Mouse (Mus musculus) ES-E14 (cell line): ENCODE results near the gene Spred2. TPM values are rescaled to one million over a fixed set of nuclear protein-coding genes. Genes with fewer than 3 reads are reported as not detected.

Source experiments
- DNase-seq: peaks from one replicate; pipeline ENCODE4 v3.0.0-alpha.2; 2013; ENCODE audit warnings: low read depth, low spot score
- H3K27ac ChIP-seq: 2 replicates; pipeline ENCODE4 v1.5.1; 2012; ENCODE audit warnings: low read depth, mild to moderate bottlenecking, low read length, moderate library complexity, mixed read lengths; ENCODE audit not compliant: poor library complexity, insufficient read depth, severe bottlenecking
- H3K36me3 ChIP-seq: 2 replicates; pipeline ENCODE4 v1.6.1; 2012; ENCODE audit warnings: mild to moderate bottlenecking, low read length, moderate library complexity, mixed read lengths; ENCODE audit not compliant: control insufficient read depth, poor library complexity, insufficient read depth, severe bottlenecking
- H3K4me1 ChIP-seq, 2 experiments: fragments of 150-350 bp in 1 of 2; sonication (generic) in 1 of 2; 2 replicates each; pipeline ENCODE4 v1.6.1; 2012; ENCODE audit warnings: low read length in 2 of 2, mild to moderate bottlenecking in 1 of 2, mixed read lengths in 1 of 2; ENCODE audit not compliant: control insufficient read depth in 2 of 2, insufficient read depth in 2 of 2, poor library complexity in 1 of 2
- H3K4me3 ChIP-seq, 2 experiments: fragments of 150-350 bp in 1 of 2; sonication (generic) in 1 of 2; 2 replicates each; pipeline ENCODE4 v1.5.1; 2012; ENCODE audit warnings: low read length in 2 of 2, low read depth in 1 of 2, mild to moderate bottlenecking in 1 of 2, mixed read lengths in 1 of 2; ENCODE audit not compliant: insufficient read depth in 1 of 2, poor library complexity in 1 of 2, severe bottlenecking in 1 of 2
- H3K9ac ChIP-seq: 2 replicates; pipeline ENCODE4 v1.6.1; 2012; ENCODE audit warnings: low read depth, mild to moderate bottlenecking, low read length, mixed read lengths; ENCODE audit not compliant: poor library complexity, insufficient read depth, severe bottlenecking
- H3K9me3 ChIP-seq: fragments of 150-350 bp; sonication (generic); 2 replicates; pipeline ENCODE4 v1.6.1; 2012; ENCODE audit warnings: low read depth, mild to moderate bottlenecking, low read length; ENCODE audit not compliant: control insufficient read depth, insufficient read depth
- CHD2 ChIP-seq: IDR thresholded peaks from 2 replicates; pipeline ENCODE4 v1.6.1; 2014; ENCODE audit warnings: mild to moderate bottlenecking, low read depth, low read length, inconsistent platforms
- HCFC1 ChIP-seq: IDR thresholded peaks from 2 replicates; pipeline ENCODE4 v1.6.1; 2012; ENCODE audit warnings: low read length, inconsistent platforms, borderline replicate concordance; ENCODE audit not compliant: insufficient read depth
- MAFK ChIP-seq: IDR thresholded peaks from 2 replicates; pipeline ENCODE4 v1.6.1; 2014; ENCODE audit warnings: mild to moderate bottlenecking, low read depth, low read length, inconsistent platforms; ENCODE audit not compliant: insufficient read depth
- ZC3H11A ChIP-seq: IDR thresholded peaks from 2 replicates; pipeline ENCODE4 v1.6.1; 2012; ENCODE audit warnings: low read depth, mild to moderate bottlenecking, inconsistent platforms, low read length, borderline replicate concordance
- ZNF384 ChIP-seq: IDR thresholded peaks from 2 replicates; pipeline ENCODE4 v1.6.1; 2012; ENCODE audit warnings: low read depth, low read length, inconsistent platforms
- in situ Hi-C, 2 experiments: fragments of 600-800 bp; cut with MboI; formaldehyde crosslinking; loops; one replicate each; pipeline ENCODE4 v1.15.1; 2025; ENCODE audit warnings: low sequenced_read_pairs in 2 of 2, inconsistent platforms in 1 of 2; ENCODE audit not compliant: unreplicated experiment in 2 of 2
- total RNA-seq: library from RNA; depleted of rRNA; stranded (reverse); fragments of 300-350 nt; gene quantifications from 2 replicates; pipeline ENCODE4 v1.2.3, GENCODE M21; 2012

Spred2 gene
- total RNA-seq, 1 experiment, result 19.4 TPM

- in situ Hi-C loops, result no loop called here
- H3K9me3 ChIP-seq, result no peaks in the 10 kb centered on the region
- no peaks in the 10 kb centered on the region for H3K36me3 ChIP-seq
- DNase-seq, result peak; percentile 66
- peak overlapping the region; percentile 40 to 42 for H3K4me3 ChIP-seq
- peaks cover 25 to 33% of the 10 kb centered on the region in 2 experiments for H3K4me1 ChIP-seq
- peak overlapping the region; percentile 59; the same call in 1 of the 2 replicates for H3K9ac ChIP-seq
- peak overlapping the region; percentile 94 for H3K27ac ChIP-seq
- TF ChIP-seq ZNF384 (no peak; the same call in 1 of the 2 replicates), MAFK (peak; percentile 65; the same call in 1 of the 2 replicates)
Measured at GRCm38 (mm10) chr11:19986871-19987755, 62.9 kb downstream of the Spred2 start.

GRCm38 (mm10) chr11:19987756-19988091 is 63.5 kb downstream of the Spred2 start:
- H3K4me3 ChIP-seq, result peak overlapping the region; percentile 15 to 22; a peak in 2 of 4 replicates
- TF ChIP-seq ZNF384 (no peak), ZC3H11A (no peak), MAFK (no peak), CHD2 (no peak), HCFC1 (no peak)
- H3K4me1 ChIP-seq, result peaks cover 31% of the 10 kb centered on the region in 2 experiments
- in situ Hi-C loops, result no loop called here
- DNase-seq, result no peak
- H3K36me3 ChIP-seq, result peaks cover 2% of the 10 kb centered on the region; the same call in 1 of the 2 replicates
- peak overlapping the region; percentile 10; the same call in 1 of the 2 replicates for H3K9ac ChIP-seq
- H3K27ac ChIP-seq, result peak overlapping the region; percentile 94; the same call in 1 of the 2 replicates
- no peaks in the 10 kb centered on the region for H3K9me3 ChIP-seq

GRCm38 (mm10) chr11:19988224-19988623 is 64.0 kb downstream of the Spred2 start:
- in situ Hi-C loops, result no loop called here
- Histone ChIP-seq H3K9me3 (no peaks in the 10 kb centered on the region), H3K36me3 (peaks cover 4% of the 10 kb centered on the region; the same call in 1 of the 2 replicates), H3K27ac (peak overlapping the region; percentile 94; the same call in 1 of the 2 replicates), H3K4me3 (no peak overlapping the region), H3K9ac (peak overlapping the region; percentile 35; the same call in 1 of the 2 replicates), H3K4me1 (peaks cover 32 to 34% of the 10 kb centered on the region in 2 experiments)
- no peak for DNase-seq
- no peak for TF ChIP-seq ZC3H11A
- no peak for TF ChIP-seq ZNF384
- 0 out of 2 replicates have a peak, but pooled peaks have one; percentile 8 for TF ChIP-seq CHD2

GRCm38 (mm10) chr11:19988631-19989030 is 64.5 kb downstream of the Spred2 start:
- Histone ChIP-seq H3K4me1 (peaks cover 32 to 33% of the 10 kb centered on the region in 2 experiments), H3K9me3 (no peaks in the 10 kb centered on the region), H3K4me3 (peak overlapping the region in 1 of 2 experiments; percentile 15; a peak in 1 of 4 replicates), H3K36me3 (peaks cover 4% of the 10 kb centered on the region; the same call in 1 of the 2 replicates), H3K9ac (peak overlapping the region; percentile 42; the same call in 1 of the 2 replicates), H3K27ac (peak overlapping the region; percentile 82; the same call in 1 of the 2 replicates)
- no peak for DNase-seq
- in situ Hi-C loops, result no loop called here
- no peak for TF ChIP-seq ZNF384
- TF ChIP-seq MAFK, result no peak
- no peak for TF ChIP-seq HCFC1
- no peak for TF ChIP-seq ZC3H11A
- no peak for TF ChIP-seq CHD2
